Mouse (Mus musculus): Measurements from ENCODE around the gene Hoxd10.

Gene Hoxd10

DNA sequence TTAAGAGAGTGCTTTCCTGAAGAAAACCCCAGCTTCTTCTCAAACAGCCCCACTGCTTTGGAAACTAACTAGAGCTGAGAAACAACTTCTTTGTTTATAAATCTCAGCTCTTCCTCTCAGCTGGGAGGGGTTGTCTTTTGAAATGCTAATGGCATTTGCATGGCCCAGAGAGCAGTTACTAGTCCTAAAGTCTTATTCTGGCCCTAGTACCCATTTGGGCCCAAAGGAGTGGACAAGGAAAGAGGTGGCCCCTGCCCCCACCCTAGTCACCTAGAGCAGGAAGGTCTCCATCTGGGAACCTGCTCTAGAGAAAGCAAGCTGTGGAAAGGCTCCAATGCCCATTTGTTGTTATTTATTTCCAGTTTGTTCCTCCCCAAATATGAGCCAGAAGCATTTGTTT, 39.3 kb downstream of the Hoxd10 start:
- DNase-seq (ENCODE audit: low spot score): no peak

DNA sequence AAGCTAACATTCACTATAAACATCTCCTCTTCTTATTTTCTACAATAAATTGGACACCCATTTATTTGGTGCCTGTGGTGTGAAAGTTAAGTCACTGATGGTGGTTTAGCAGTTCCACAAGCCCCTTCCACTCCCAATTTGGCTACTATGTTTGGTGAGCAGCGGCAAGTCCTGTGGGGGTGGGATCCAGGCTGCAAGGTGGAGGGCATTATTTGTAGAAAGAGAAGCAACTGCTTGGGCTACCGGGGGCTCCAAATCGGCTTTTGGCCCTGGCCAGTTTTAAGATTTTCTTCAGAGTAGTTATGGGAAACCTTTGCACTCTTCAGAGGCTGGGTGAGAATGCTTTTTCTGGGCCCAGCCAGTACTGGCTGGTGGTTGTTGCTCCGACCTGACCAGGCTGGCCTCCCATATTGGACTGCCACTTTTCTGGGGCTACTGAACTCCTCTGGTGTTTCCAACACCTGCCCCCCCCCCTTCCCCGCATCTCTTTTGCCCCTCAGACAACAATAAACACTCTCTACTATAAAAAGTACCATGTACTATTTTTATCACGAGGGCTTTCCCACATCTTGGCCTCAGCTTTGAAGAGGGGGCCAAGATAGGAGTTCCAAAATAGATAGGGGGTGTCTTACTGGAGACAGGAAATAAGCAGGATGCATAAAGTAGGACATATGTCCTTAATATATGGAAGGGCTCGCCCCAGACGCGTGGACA, 40.2 kb downstream of the Hoxd10 start:
- DNase-seq (ENCODE audit: low spot score): no peak

DNA sequence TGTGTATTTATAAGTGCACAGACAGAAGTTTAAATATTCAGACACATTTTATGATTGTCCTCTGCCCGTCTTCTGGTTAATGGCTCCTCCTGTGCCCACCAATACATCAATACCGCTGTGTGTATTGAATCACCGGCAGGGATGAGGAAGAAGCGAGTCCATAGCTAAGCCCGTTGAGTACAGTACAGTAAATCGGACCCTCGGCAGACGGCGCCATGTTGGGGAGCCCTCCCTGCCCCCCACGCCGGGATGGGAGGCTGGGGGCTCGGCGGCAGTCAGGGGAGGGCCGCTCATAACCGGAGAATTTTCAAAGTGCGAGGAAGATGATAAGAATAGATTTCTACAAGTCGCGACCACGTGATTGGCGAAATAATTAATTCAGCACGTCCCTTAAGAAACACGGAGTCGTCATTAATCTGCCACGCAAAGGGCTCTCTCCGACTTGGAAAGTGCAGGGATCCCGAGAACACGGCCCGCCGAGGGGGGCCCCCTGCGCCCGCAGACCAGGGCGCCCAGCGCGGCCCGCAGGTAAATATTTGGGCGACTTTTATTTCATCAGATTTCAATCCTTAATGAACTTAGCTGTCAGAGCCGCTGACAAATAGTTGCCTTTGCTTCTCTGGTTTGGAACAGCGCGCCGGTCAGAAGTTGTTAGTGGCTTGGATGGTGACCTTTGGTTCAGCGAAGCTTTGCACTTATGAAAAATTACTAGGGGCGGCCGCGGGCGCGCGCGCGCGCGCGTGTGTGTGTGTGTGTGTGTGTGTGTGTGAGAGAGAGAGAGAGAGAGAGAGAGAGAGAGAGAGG, 41.0 kb downstream of the Hoxd10 start:
- no peak for DNase-seq (ENCODE audit: low spot score)

DNA sequence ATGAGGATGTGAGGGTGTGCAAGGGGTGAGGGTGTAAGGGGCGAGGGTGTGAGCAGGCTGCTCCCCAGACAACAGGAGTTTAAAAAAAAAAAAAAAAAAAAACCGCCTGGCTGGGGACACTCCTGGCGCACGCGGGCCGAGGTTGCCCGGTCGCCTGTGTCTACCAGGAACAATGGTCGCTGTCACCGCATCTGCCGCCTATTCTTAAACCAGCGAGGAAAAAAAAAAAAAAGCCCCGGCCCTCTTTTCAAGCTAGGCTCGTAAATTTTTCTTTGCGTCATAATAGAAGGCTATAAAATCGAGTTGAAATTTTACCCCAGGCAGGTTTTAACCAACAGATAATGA, 41.6 kb downstream of the Hoxd10 start:
- no peak for DNase-seq (ENCODE audit: low spot score)

DNA sequence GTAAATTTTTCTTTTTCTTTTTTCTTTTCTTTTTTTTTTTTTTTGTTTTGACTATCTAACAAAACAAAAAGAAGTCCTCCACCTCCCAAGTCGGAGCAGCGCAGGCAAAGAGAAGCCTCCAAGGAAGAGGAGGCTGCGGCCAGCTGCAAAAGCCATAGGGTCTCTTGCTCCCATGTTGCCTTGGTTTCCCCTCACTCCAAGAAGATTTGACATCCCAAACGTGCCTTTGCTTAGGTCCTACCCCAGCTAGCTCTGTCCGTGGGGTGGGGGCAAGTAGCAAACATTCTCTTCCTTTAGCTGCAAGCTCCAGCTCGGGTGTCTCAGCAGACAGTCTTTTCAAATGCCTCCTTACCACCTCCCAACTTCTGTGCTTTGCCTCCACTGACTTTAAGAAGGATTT, 42.0 kb downstream of the Hoxd10 start:
- no peak for DNase-seq (ENCODE audit: low spot score)

DNA sequence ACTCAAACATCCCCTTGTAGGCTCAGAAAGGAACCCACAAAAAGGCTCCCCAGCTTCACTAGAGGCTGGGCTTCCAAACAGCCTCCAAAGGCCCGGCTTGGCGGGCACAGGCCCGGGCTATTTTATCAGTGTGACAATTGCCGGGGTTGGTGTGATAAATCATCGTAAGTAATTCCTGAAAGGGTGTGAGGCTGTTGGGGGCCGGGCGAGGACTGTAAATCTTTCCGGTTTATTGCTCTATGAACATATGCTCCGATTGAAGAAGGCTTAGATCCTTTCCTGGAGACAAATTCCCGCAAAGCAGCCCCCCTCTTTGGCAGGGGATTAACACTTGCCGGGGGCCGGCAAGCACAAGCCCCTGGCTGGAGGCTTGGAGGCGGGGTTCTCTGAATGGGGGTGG, 42.7 kb downstream of the Hoxd10 start:
- DNase-seq (ENCODE audit: low spot score): no peak

DNA sequence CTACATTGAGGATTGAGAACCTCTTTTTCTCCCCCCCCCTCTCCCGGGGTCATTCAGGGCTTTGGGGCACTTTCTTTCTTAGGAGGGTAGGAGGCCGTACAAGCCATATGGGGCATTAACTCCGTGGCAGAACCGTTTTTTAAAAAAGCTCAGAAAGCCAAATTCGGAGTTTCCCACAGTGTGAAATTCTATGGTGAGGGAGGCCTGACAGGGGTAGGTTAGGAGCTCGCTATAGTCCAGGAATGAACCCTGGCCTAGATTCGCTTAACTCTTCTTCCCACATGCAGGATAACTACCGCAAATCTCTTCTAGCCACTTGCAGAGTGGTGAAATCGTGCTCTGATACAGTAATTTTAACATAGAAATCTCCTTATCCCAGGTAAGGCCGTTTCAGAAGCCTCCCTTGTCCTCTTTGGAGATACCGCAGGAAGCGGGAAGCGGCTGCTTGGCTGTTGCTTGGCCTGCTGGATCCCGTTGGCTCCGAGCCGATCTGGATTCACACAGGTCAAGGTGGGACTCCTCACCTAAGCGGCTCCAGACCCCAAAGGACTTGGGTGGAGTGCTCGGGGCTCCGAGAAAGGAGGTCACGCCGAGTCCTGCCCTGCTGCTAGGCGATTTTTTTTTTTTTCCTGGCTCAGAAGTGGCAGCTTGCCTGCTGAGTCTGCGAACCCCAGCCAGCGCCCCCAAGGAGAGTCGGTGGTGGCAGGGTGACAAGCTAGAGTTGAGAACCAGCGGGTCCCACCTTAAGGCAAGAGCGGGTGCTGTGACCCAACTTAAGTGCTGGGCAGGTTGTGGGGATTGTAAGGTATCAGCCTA, 43.5 kb downstream of the Hoxd10 start:
- no peak for DNase-seq (ENCODE audit: low spot score)

DNA sequence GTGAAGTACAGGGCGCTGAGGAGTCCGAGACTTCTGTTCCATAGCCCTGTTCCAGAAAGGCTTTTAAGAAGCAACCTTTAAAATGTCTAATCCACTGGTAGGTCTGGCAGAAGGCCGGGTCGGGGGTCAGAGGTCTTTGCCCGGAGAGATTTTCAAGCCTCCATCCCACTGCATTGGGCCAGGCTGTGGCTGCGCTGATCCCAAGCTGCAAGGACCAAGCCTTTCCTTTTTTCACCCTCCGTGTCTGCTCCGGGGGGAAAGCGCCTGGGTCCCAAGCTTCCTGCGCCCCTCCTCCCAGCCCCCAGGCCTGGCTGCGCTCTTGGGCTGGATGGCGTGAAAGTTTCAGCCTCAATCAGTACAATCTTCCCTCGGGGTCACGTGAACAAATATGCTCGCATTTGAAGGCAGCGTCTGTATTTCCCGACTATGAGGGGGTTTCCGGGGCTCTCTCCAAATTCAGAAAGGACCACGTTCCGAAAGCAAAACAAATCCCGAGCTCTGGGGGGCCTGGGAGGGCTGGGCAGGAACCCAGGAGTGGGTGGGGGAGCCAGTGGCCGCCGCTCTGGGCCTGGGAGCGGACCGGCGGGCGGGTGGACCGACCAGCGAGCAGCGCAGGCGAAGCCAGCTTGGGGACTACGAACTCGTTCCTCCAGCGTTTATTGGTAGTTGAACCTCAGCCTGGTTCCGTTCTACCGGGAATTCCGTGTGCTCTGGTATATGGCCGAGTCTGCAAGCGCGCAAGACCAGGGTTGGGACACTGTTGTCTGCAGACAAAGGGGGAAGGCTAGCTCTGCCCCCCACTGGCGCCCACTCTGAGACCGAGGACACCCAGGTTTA, 44.3 kb downstream of the Hoxd10 start:
- DNase-seq (ENCODE audit: low spot score): no peak

DNA sequence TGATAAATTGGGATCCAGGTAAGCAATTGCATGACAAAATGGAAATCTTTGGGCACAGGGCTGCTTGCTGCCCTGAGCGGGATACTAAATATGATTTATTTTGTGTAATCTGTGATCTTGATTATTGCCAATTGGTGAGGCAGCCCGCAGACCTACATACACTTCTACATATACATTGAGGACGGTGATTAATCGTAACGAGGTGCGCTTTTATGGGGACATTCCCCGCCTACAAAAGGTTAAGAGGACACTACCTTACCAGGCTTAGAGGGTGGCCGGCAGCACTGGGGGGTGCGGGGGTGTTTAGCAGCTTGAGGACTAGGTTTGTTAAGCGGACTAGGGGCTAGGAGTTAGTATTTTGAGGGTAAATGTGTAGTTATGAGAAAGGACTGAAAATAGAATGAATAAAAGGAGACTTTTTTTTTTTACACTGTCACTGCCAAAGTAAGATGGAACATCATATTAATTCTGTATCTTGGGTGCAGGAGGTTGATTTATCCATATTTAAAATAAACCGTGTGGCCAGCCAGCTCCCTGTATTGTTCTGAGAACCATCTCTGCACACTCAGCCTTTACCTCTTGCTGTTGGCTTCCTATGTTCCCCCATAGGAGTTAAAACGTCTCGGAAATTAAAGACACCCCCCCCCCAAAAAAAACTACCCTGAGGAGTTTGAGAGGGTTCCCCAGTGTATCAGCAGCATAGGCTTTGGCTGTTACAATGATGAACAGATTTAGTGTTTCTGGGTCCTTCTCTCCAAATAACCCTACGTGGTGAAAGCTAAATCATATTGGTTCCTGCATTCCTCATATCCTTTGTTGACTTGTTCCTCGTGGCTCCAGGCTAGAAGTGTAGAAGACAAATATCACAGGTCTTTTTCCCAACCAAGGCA, 45.2 kb downstream of the Hoxd10 start:
- DNase-seq (ENCODE audit: low spot score): no peak

DNA sequence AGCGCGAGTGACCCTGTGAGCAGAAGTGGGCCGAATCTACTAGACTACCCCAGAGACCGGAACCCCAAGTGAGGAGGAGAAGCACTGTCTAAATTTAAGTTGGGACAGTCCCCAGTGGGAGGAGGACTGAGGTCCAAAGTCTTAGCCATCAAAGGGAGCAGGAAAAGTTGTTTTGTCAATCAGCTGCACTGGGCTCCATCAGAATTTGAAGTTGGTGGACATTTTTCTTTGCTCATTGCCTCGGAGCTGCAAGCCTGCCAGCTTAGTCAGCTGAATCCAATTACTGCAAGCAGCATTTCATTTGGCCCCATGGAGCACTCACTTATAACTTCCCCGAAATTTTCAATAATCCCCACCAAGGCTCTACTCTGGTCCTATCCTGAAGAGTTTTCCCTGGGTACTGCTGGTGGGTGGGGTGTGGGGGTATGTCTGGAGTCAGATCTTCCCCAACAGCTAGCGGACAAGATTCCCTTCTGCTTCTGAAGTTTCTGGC, 45.9 kb downstream of the Hoxd10 start:
- no peak for DNase-seq (ENCODE audit: low spot score)

DNA sequence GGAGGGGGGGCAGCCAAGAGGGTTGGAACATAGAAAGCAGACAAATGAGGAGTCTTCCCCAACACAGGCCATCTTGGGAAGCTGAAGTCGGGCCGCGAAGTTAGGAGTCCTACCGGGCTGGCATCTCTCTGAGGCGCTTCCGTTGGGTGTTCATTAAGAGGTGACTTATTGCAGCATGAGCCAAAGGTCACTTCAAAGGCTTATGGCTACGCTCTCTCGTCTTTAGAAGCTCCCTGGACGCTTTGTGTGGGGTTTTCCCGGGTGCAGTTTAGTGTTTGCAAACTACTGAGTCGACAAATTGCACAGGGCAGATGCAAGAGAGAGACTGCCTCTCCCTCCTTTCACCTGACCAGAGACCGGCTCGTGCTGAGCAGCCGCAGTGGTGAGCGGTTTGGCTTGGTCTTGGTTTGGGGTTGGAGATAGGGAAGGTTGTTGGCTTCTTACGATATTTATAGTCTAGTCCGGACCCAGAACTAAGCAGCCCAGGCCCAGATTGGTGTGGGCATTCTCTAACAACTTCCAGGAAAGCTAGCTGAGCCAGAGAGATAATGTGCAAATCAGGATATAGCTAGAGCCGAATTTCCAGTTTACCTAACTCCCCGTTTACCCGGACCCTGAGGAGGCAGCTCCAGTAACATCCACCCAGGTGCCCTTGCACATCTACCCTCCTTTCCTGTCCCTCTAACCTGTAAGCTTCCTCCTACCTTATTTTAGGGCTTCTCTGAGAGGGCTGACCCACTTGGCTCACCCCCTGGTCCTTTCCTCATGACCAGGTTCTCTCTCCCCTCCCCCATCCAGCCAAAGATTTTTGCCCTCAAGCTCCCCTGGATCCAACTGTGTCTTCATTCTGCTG, 47.1 kb downstream of the Hoxd10 start:
- no peak for DNase-seq (ENCODE audit: low spot score)

DNA sequence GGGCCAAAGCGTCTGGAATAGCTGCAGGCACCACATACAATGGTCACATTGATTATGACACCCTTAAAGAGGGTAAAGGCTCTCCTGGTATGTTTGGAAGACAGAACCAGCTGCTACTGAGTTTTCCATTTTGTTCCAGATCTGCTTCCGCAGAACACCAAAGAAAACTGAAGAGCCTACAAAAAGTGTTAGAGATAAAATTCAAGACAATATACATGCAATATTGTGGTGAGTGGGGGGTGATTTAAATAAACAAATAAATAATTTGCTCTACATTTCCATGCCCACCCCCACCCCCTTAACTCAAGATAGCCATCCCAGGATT, 47.7 kb downstream of the Hoxd10 start:
- DNase-seq (ENCODE audit: low spot score): no peak

DNA sequence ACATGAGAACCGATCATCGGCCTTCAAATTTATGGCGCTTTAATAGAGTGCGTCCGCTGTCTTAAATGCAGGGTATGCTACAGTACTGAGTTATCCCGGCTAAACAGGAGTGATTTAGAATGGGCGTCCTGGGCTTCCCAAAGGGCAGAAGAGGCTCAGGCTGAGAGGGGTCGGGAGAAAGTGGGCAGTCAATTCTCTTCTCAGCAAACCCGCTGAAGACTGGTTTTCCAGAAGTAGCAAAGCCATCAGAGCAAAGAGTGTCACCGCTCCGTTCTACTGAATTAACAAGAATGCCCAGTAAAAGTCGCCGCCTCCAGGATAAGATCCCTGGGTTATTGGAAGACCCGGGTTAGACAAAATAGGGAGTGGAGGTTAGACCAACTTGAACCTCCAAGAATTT, 48.1 kb downstream of the Hoxd10 start:
- DNase-seq (ENCODE audit: low spot score): no peak

DNA sequence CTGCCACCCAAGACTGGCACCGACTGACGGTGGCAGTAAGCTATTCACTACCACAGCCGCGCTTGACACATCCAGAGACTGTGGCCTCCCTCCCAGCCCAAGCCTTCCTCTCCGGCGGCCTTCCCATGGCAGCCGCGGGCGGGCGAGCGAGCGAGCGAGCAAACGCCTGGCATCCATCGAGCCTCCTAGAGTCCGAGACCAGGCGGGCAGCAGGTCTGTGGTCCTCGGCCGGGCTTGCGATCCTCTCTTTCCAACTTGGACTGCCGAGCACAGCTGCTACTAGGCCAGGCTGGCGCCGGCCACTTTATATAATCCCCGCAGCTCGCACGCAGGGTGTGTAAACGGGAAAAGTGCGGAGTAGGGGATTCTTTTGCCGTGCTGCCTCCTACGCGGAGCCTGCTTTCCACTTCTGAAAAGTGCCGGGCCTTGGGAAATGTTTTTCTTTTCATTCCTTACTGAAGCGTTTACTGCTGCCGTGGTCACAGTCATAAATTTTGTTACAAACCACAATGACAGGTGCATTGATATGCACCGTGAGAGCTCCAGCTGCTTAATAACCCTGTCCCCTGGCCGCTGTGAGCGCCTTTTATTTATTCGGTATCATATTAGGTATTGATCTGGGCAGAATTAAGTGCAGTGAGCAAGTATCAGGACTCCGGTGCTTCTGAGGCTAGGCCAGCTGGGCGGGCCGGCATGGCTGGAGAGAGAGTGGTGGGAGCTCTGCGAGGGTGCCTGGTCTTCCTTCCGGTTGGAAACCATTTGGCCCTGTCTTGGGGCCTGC, 48.8 kb downstream of the Hoxd10 start:
- no peak for DNase-seq (ENCODE audit: low spot score)

DNA sequence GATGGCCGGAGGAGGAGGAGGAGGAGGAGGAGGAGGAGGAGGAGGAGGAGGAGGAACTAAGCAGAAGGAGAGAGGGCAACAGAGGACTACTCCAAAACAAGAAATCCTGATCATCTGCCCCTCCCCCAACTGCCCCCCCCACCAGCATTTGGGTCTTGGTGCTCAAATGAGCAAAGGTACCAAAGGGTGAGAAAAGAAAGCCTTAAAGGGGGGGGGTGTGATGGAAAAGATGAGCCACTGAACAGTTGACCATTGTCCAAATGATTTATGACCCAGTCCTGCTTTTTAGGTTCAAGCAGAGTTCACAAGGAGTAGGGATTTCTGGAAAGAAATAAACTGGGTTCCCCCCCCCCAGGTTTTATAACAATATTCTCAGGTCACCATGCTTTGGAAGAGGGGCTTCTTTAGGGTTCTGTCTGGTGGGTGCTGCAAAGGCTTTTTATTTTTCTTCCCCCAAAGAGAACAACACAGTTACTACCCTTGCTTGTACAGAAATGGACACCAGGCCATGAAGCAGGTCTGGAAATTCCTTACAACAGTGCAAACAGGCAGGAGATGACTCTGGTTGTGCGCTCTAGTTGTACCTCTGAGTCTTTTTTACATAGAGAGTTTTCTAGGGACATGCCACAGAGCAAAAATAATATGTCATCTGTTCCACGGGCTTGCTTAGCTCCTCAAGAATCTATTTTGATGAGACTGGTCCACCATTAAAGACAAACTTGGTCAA, 49.7 kb downstream of the Hoxd10 start:
- DNase-seq (ENCODE audit: low spot score): no peak

DNA sequence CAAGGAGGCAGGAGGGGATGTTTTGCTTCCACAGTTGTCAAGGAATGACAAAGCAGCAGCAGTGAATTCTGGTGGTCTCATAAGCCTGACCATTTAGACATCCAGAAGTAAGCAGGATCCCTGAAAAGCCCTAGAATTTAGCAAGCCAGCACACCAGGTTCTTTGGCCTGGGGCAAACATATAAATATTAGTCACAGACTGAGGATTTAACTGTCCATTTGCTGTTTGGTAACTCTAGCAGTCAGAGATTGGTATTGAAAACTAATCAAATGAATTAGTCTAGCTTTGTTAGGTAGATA, 50.2 kb downstream of the Hoxd10 start:
- DNase-seq (ENCODE audit: low spot score): no peak

Data from T-cell, adult 2 months (primary cell).